Mouse (Mus musculus): ENCODE data around the gene Gm45713. TPM values are rescaled to one million over a fixed set of nuclear protein-coding genes. Genes with fewer than 3 reads are reported as not detected.
"Not testable (repeated sequence)": the region's sequence is repeated elsewhere in the genome, so short reads cannot be mapped to it uniquely, and the experiment has no call there.

Gm45713 gene
- polyA plus RNA-seq, 1 experiment = 0.06 TPM

GRCm38 (mm10) chr7:45156206-45156605, 20.2 kb upstream of the Gm45713 start:
- Histone ChIP-seq H3K4me3 (ENCODE audit: control insufficient read depth, low read depth, low read length) (no peak overlapping the region), H3K27ac (ENCODE audit: control insufficient read depth, insufficient read depth, low read depth, low read length) (no peak overlapping the region), H3K36me3 (ENCODE audit: control insufficient read depth, insufficient read depth, low read length) (peaks cover 5% of the 10 kb centered on the region; the same call in 1 of the 2 replicates), H3K4me1 (ENCODE audit: control insufficient read depth, insufficient read depth, low read length) (peaks cover 4% of the 10 kb centered on the region; the same call in 1 of the 2 replicates), H3K27me3 (ENCODE audit: control insufficient read depth, insufficient read depth, low read length) (no peaks in the 10 kb centered on the region)
- no peak for TF ChIP-seq CTCF (IDR thresholded peaks at IDR 0.05; ENCODE audit: control insufficient read depth, insufficient read depth, insufficient replicate concordance, low read depth, low read length)

GRCm38 (mm10) chr7:45155590-45155989, 19.6 kb upstream of the Gm45713 start:
- H3K27ac ChIP-seq (ENCODE audit: control insufficient read depth, insufficient read depth, low read depth, low read length) = no peak overlapping the region
- no peak for TF ChIP-seq POLR2A (IDR thresholded peaks at IDR 0.05; ENCODE audit: control insufficient read depth, low read depth, low read length)
- no peak for TF ChIP-seq CTCF (IDR thresholded peaks at IDR 0.05; ENCODE audit: control insufficient read depth, insufficient read depth, insufficient replicate concordance, low read depth, low read length)
- H3K27me3 ChIP-seq (ENCODE audit: control insufficient read depth, insufficient read depth, low read length) = no peaks in the 10 kb centered on the region
- H3K4me3 ChIP-seq (ENCODE audit: control insufficient read depth, low read depth, low read length) = no peak overlapping the region
- H3K36me3 ChIP-seq (ENCODE audit: control insufficient read depth, insufficient read depth, low read length) = peaks cover 5% of the 10 kb centered on the region; the same call in 1 of the 2 replicates
- H3K4me1 ChIP-seq (ENCODE audit: control insufficient read depth, insufficient read depth, low read length) = peaks cover 4% of the 10 kb centered on the region; the same call in 1 of the 2 replicates

DNA sequence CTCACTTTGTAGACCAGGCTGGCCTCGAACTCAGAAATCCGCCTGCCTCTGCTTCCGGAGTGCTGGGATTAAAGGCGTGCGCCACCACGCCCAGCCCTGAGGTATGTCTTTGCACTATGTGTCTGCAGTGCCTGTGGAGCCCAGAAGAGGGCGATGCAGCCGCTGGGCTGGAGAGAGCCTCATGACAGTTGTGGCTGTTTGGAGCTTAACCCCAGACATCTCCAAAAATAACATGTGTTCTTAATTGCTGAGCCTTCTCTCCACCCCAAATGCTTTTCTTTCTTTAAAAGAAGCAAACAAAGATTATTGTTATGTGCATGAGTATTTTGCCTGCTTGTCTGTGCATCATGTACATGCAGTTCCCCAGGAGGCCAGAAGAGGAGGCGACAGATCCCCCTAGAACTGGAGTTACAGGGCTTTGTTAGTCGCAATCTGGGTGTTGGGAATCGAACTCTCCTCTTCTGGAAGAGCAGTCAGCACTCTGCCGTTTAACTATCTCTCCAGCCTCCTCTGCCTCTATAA, 19.0 kb upstream of the Gm45713 start:
- TF ChIP-seq POLR2A (IDR thresholded peaks at IDR 0.05; ENCODE audit: control insufficient read depth, low read depth, low read length) (no peak), CTCF (IDR thresholded peaks at IDR 0.05; ENCODE audit: control insufficient read depth, insufficient read depth, insufficient replicate concordance, low read depth, low read length) (peak; percentile 57; the same call in 1 of the 2 replicates)
- H3K27me3 ChIP-seq (ENCODE audit: control insufficient read depth, insufficient read depth, low read length) = no peaks in the 10 kb centered on the region
- H3K27ac ChIP-seq (ENCODE audit: control insufficient read depth, insufficient read depth, low read depth, low read length) = peak overlapping the region; percentile 44; the same call in 1 of the 2 replicates
- peaks cover 5% of the 10 kb centered on the region; the same call in 1 of the 2 replicates for H3K36me3 ChIP-seq (ENCODE audit: control insufficient read depth, insufficient read depth, low read length)
- H3K4me1 ChIP-seq (ENCODE audit: control insufficient read depth, insufficient read depth, low read length) = peaks cover 4% of the 10 kb centered on the region; the same call in 1 of the 2 replicates
- H3K4me3 ChIP-seq (ENCODE audit: control insufficient read depth, low read depth, low read length) = peak overlapping the region; percentile 76

DNA sequence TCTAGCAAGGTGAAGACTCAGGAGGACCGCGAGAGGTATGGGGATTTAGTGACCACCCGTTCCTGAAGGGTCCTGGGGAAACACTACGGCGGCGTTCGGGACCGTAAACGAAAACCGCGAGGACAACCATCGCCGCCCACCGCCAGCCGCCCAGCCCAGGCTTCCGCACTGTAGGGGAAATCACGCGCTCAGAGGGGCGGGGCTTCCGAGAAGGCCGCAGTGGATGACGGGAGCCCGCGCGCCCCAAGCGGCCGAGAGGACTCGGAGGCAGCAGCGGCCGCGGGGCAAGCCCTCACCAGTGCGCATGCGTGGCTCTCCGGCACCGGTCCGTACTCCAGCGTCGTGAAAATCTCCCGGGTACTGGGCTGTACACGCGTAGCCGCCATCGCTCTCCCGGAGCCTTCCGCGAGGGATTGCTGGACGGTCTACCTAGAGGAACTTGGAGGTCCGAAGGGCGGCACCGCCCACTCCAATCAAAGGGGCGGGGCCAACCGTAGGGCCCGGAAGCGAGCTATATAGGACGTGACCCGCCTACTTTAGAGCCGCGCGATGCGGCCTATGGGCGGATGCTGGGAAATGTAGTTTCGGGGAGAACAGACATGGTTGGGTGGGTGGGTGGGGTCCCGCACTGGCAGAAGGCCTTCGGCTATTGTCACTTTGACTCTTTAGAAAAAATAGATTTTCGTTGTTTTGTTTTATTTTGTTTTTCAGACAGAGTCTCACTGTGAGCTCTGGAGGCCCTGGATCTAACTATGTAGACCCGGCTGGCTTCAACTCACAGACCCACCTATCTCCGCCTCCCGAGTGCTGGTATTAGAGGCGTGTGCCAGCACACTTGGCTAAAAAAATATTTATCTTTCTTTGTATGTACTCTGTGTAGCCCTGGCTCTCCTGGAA, 18.3 kb upstream of the Gm45713 start, which contains the start of the genes Pih1d1 and Aldh16a1:
Gene Pih1d1 (plus strand): TSS at position 208 of the 897 bp plus-strand sequence.
Gene Aldh16a1 (minus strand): TSS at position 489 of the 897 bp plus-strand sequence.
- H3K27ac ChIP-seq (ENCODE audit: control insufficient read depth, insufficient read depth, low read depth, low read length) = peak within 1 kb of the TSS; percentile 100
- H3K4me3 ChIP-seq (ENCODE audit: control insufficient read depth, low read depth, low read length) = peak within 1 kb of the TSS; percentile 100
- no peaks in the 10 kb centered on the region for H3K27me3 ChIP-seq (ENCODE audit: control insufficient read depth, insufficient read depth, low read length)
- peaks cover 4% of the 10 kb centered on the region; the same call in 1 of the 2 replicates for H3K4me1 ChIP-seq (ENCODE audit: control insufficient read depth, insufficient read depth, low read length)
- peaks cover 5% of the 10 kb centered on the region; the same call in 1 of the 2 replicates for H3K36me3 ChIP-seq (ENCODE audit: control insufficient read depth, insufficient read depth, low read length)
- TF ChIP-seq CTCF (IDR thresholded peaks at IDR 0.05; ENCODE audit: control insufficient read depth, insufficient read depth, insufficient replicate concordance, low read depth, low read length) = peak; percentile 33; the same call in 1 of the 2 replicates
- TF ChIP-seq POLR2A (IDR thresholded peaks at IDR 0.05; ENCODE audit: control insufficient read depth, low read depth, low read length) = peak; percentile 90

DNA sequence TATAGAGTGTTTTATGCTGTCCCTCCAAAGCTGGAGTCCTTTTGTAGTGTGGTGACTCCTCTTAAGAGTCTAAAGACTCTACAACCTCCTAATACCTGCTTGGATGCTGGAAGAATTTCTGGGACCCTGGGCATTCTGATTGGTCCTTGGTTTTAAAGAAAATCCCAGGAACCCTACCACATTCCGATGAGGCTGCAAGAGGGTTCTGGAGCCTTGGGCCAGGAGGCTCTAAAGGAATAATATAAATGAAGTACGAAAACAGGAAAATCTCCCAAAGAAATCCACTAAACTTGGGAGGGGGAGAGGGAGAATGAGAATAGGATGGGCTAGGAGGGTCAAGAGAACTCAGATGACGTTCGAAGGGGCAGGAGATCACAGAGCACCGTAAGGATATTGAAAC, 17.6 kb upstream of the Gm45713 start:
- TF ChIP-seq POLR2A (IDR thresholded peaks at IDR 0.05; ENCODE audit: control insufficient read depth, low read depth, low read length) (no peak), CTCF (IDR thresholded peaks at IDR 0.05; ENCODE audit: control insufficient read depth, insufficient read depth, insufficient replicate concordance, low read depth, low read length) (no peak)
- peaks cover 4% of the 10 kb centered on the region; the same call in 1 of the 2 replicates for H3K36me3 ChIP-seq (ENCODE audit: control insufficient read depth, insufficient read depth, low read length)
- H3K4me3 ChIP-seq (ENCODE audit: control insufficient read depth, low read depth, low read length) = peak overlapping the region; percentile 100
- H3K4me1 ChIP-seq (ENCODE audit: control insufficient read depth, insufficient read depth, low read length) = peaks cover 4% of the 10 kb centered on the region; the same call in 1 of the 2 replicates
- H3K27me3 ChIP-seq (ENCODE audit: control insufficient read depth, insufficient read depth, low read length) = no peaks in the 10 kb centered on the region
- peak overlapping the region; percentile 97 for H3K27ac ChIP-seq (ENCODE audit: control insufficient read depth, insufficient read depth, low read depth, low read length)

GRCm38 (mm10) chr7:45153052-45153451, 17.0 kb upstream of the Gm45713 start:
- not testable (repeated sequence) for H3K36me3 ChIP-seq (ENCODE audit: control insufficient read depth, insufficient read depth, low read length); H3K4me1 ChIP-seq (ENCODE audit: control insufficient read depth, insufficient read depth, low read length); H3K27ac ChIP-seq (ENCODE audit: control insufficient read depth, insufficient read depth, low read depth, low read length); H3K27me3 ChIP-seq (ENCODE audit: control insufficient read depth, insufficient read depth, low read length); H3K4me3 ChIP-seq (ENCODE audit: control insufficient read depth, low read depth, low read length)

- no peak for TF ChIP-seq POLR2A (IDR thresholded peaks at IDR 0.05; ENCODE audit: control insufficient read depth, low read depth, low read length)
- TF ChIP-seq CTCF (IDR thresholded peaks at IDR 0.05; ENCODE audit: control insufficient read depth, insufficient read depth, insufficient replicate concordance, low read depth, low read length) = no peak
- Histone ChIP-seq H3K4me3 (ENCODE audit: control insufficient read depth, low read depth, low read length) (no peak overlapping the region), H3K4me1 (ENCODE audit: control insufficient read depth, insufficient read depth, low read length) (peaks cover 4% of the 10 kb centered on the region; the same call in 1 of the 2 replicates), H3K27me3 (ENCODE audit: control insufficient read depth, insufficient read depth, low read length) (no peaks in the 10 kb centered on the region), H3K36me3 (ENCODE audit: control insufficient read depth, insufficient read depth, low read length) (peaks cover 2% of the 10 kb centered on the region; the same call in 1 of the 2 replicates), H3K27ac (ENCODE audit: control insufficient read depth, insufficient read depth, low read depth, low read length) (no peak overlapping the region)
These were observed 15.3 kb upstream of the Gm45713 start for GRCm38 (mm10) chr7:45151303-45151702.

Measured in testis, adult 2 months (tissue).